Mouse (Mus musculus) hindbrain, embryonic 13.5 days (tissue): ENCODE results near the gene Chst11. TPM values are rescaled to one million over a fixed set of nuclear protein-coding genes. Genes with fewer than 3 reads are reported as not detected.

Source experiments
- ATAC-seq: fragments of 200-750 bp; cut with Nextera tagmentation; 2 replicates; pipeline ENCODE4 v1.8.0; 2017; ENCODE audit warnings: moderate TSS enrichment; ENCODE audit not compliant: low FRiP score
- H3K27ac ChIP-seq: fragments of 300-500 bp; sonication (generic); 2 replicates; pipeline ENCODE4 v1.5.1; 2015; ENCODE audit warnings: inconsistent platforms, mild to moderate bottlenecking, moderate library complexity
- H3K27me3 ChIP-seq: fragments of 300-500 bp; sonication (generic); 2 replicates; pipeline ENCODE4 v1.6.1; 2015; ENCODE audit warnings: mild to moderate bottlenecking, inconsistent platforms
- H3K36me3 ChIP-seq: fragments of 300-500 bp; sonication (generic); 2 replicates; pipeline ENCODE4 v1.6.1; 2015; ENCODE audit warnings: mild to moderate bottlenecking, inconsistent platforms
- H3K4me1 ChIP-seq: fragments of 300-500 bp; sonication (generic); replicated peaks from 2 replicates; pipeline ENCODE4 v1.6.1; 2015; ENCODE audit warnings: inconsistent platforms
- H3K4me2 ChIP-seq: fragments of 300-500 bp; sonication (generic); 2 replicates; pipeline ENCODE4 v1.6.1; 2015; ENCODE audit warnings: inconsistent platforms, mild to moderate bottlenecking, moderate library complexity
- H3K4me3 ChIP-seq: fragments of 300-500 bp; sonication (generic); 2 replicates; pipeline ENCODE4 v1.5.1; 2015; ENCODE audit warnings: mild to moderate bottlenecking, inconsistent platforms
- H3K9ac ChIP-seq: fragments of 300-500 bp; sonication (generic); 2 replicates; pipeline ENCODE4 v1.6.1; 2015; ENCODE audit warnings: mild to moderate bottlenecking, inconsistent platforms
- H3K9me3 ChIP-seq: fragments of 300-500 bp; sonication (generic); 2 replicates; pipeline ENCODE4 v1.6.1; 2016; ENCODE audit warnings: inconsistent platforms
- WGBS: fragments of 180-500 bp; shearing (Covaris S2); methylation state at CpG from one replicate; pipeline ENCODE4 v1.1.7; 2015; 5-methylcytosine and 5-hydroxymethylcytosine counted together
- polyA plus RNA-seq: library from polyadenylated mRNA; unstranded; fragments of >200 nt; fragmentation: Nextera tagmentation; extraction: Ambion mirVana; gene quantifications from 2 replicates; pipeline ENCODE4 v1.2.1, GENCODE M21; 2015

Gene Chst11
- polyA plus RNA-seq, 1 experiment from 2014 or later = 2.7 TPM

DNA sequence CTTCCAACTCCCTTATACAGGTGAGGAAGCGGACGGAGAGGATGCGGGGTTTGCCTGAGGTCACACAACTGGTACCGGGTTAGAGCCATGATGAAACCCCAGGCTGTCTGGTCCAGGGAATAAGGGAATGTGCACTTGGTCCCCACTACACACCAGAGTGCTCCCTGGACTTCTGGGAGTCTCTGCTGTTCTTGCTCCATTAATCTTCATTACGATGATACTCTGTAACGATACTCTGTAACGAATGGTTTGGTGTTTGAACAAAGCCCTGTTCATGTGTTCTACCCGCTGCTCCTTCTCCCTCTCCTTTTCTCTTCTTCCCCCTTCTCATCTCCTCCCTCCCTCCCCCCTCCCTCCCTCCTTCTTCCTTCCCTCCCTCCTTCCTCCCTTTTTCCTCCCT, 104.9 kb downstream of the Chst11 start:
- ATAC-seq = peak; percentile 37; the same call in 1 of the 2 replicates
- Histone ChIP-seq H3K4me2 (no peak overlapping the region), H3K27ac (no peak overlapping the region)

DNA sequence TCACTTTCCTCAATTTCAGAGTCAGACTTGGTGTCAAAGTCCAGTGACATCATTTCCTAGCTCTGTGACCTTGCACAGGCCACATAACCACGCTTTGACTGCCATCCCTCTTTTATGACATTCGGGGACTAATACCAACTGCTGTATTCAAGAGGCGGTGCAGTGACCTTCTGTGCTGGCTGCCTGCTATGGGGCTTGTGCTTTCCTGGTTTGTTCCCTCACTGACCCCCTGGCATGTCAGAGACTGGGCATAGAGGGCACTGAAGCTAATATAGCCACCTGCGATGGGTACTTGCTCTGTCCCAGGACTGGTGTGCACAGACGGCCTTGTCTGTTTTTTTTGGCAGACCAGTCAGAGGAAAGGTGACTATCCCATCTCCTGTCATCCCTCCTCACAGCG, 108.4 kb downstream of the Chst11 start:
- Histone ChIP-seq H3K9ac (0 out of 2 replicates have a peak overlapping the region, but pooled peaks have one; percentile 5), H3K27ac (no peak overlapping the region), H3K4me2 (no peak overlapping the region), H3K9me3 (no peaks in the 10 kb centered on the region), H3K27me3 (no peaks in the 10 kb centered on the region), H3K36me3 (no peaks in the 10 kb centered on the region), H3K4me3 (no peak overlapping the region), H3K4me1 (peaks cover 53% of the 10 kb centered on the region)
- 88% methylated on average over 6 of the region's 6 CpGs for WGBS
- no peak for ATAC-seq

More for the DNA sequence above, 104.9 kb downstream of the Chst11 start:
- Histone ChIP-seq H3K4me1 (peaks cover 42% of the 10 kb centered on the region), H3K27me3 (no peaks in the 10 kb centered on the region), H3K4me3 (no peak overlapping the region), H3K9ac (no peak overlapping the region), H3K36me3 (no peaks in the 10 kb centered on the region), H3K9me3 (no peaks in the 10 kb centered on the region)
- WGBS = 66% methylated on average over 8 of the region's 8 CpGs

GRCm38 (mm10) chr10:83094248-83094647, 109.0 kb downstream of the Chst11 start:
- 0 out of 2 replicates have a peak overlapping the region, but pooled peaks have one; percentile 5 for H3K9ac ChIP-seq
- WGBS = 88% methylated on average over 10 of the region's 10 CpGs
- no peaks in the 10 kb centered on the region for H3K27me3 ChIP-seq
- H3K4me1 ChIP-seq = peaks cover 54% of the 10 kb centered on the region
- no peak overlapping the region for H3K4me2 ChIP-seq
- ATAC-seq = no peak
- no peaks in the 10 kb centered on the region for H3K9me3 ChIP-seq
- H3K4me3 ChIP-seq = no peak overlapping the region
- H3K27ac ChIP-seq = no peak overlapping the region
- H3K36me3 ChIP-seq = no peaks in the 10 kb centered on the region

GRCm38 (mm10) chr10:83094821-83095725, 109.8 kb downstream of the Chst11 start:
- peaks cover 51% of the 10 kb centered on the region for H3K4me1 ChIP-seq
- H3K9ac ChIP-seq = no peak overlapping the region
- ATAC-seq = no peak
- no peak overlapping the region for H3K4me3 ChIP-seq
- H3K27ac ChIP-seq = no peak overlapping the region
- 81% methylated on average over 16 of the region's 16 CpGs for WGBS
- H3K9me3 ChIP-seq = no peaks in the 10 kb centered on the region
- no peak overlapping the region for H3K4me2 ChIP-seq
- no peaks in the 10 kb centered on the region for H3K36me3 ChIP-seq
- no peaks in the 10 kb centered on the region for H3K27me3 ChIP-seq

DNA sequence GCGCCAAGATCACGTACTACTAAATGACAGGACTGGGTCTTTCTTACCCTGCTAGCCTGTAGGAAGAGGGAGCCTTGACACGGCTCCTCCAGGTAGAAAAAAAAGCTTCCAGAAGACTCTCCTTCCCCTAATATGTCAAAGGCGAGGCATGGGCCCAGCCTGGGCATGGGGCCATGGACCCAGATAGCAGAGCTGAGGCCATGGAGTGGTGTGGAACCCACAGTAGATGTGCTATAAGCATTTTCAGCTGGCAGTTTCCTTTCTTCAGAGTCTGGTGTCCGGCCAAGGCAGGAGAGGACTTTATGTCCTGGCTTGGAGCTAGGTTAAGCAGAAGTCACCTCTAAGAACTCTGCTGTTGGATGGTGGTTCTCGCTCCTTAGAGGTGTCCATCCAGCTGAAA, 111.0 kb downstream of the Chst11 start:
- Histone ChIP-seq H3K4me2 (no peak overlapping the region), H3K4me1 (peaks cover 40% of the 10 kb centered on the region), H3K9ac (no peak overlapping the region), H3K9me3 (no peaks in the 10 kb centered on the region), H3K27me3 (no peaks in the 10 kb centered on the region), H3K4me3 (no peak overlapping the region), H3K36me3 (no peaks in the 10 kb centered on the region), H3K27ac (no peak overlapping the region)
- 97% methylated on average over 6 of the region's 6 CpGs for WGBS
- no peak for ATAC-seq

DNA sequence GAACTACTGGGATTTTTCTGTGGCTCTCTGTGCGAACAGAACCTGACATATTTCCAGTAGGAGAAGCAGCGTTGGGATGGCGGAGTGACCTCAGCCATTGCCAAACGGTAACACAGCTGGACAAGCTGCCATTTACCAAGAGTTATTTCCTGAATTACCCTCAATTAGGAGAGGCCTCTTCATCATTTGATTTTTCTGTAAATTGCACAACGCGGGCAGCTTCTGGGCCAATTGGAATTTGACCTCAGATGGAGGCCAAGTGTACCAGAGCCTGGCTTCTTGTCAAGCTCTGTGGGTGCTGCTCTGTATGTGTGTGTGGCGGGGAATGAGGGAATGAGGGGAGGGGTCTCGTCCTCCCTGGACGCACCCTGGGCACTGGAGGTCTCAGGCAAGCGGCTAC, 113.6 kb downstream of the Chst11 start:
- Histone ChIP-seq H3K4me2 (no peak overlapping the region), H3K9me3 (no peaks in the 10 kb centered on the region), H3K36me3 (no peaks in the 10 kb centered on the region), H3K27me3 (no peaks in the 10 kb centered on the region), H3K9ac (no peak overlapping the region; the same call in 1 of the 2 replicates), H3K4me1 (peaks cover 56% of the 10 kb centered on the region), H3K4me3 (no peak overlapping the region), H3K27ac (peak overlapping the region; percentile 68; the same call in 1 of the 2 replicates)
- 73% methylated on average over 10 of the region's 10 CpGs for whole genome bisulfite sequencing
- no peak for ATAC-seq

DNA sequence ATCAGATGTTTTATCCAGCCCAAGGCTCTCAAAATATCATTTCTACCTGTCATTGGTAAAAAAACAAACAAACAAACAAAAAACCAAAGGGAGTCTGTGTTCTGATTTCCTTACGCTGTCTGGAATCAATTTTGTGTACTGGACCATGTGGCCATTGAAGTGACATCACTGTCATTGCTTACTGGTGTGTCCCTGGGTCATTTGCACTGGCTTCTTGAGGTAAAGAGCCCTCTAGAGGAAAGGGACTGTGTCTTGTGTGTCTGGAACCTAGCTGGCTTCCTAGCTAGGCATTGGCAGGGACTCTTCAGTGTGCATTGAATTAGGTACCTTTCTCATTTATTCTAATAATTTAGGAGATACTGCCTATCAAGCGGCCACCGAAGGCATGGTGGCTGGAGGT, 114.4 kb downstream of the Chst11 start:
- Histone ChIP-seq H3K27me3 (no peaks in the 10 kb centered on the region), H3K36me3 (no peaks in the 10 kb centered on the region), H3K9me3 (no peaks in the 10 kb centered on the region), H3K4me3 (no peak overlapping the region), H3K4me1 (peaks cover 63% of the 10 kb centered on the region), H3K9ac (no peak overlapping the region), H3K27ac (no peak overlapping the region), H3K4me2 (no peak overlapping the region)
- ATAC-seq = no peak
- WGBS = 81% methylated on average over 3 of the region's 3 CpGs

- Histone ChIP-seq H3K27me3 (no peaks in the 10 kb centered on the region), H3K27ac (no peak overlapping the region), H3K4me2 (no peak overlapping the region), H3K9me3 (no peaks in the 10 kb centered on the region), H3K4me1 (peaks cover 75% of the 10 kb centered on the region), H3K4me3 (no peak overlapping the region), H3K9ac (no peak overlapping the region), H3K36me3 (no peaks in the 10 kb centered on the region)
- WGBS = 74% methylated on average over 8 of the region's 8 CpGs
- no peak for ATAC-seq
Measured at GRCm38 (mm10) chr10:83100890-83101289, 115.6 kb downstream of the Chst11 start.

GRCm38 (mm10) chr10:83101421-83102207, 116.3 kb downstream of the Chst11 start:
- Histone ChIP-seq H3K9ac (no peak overlapping the region), H3K27ac (peak overlapping the region; percentile 72), H3K4me2 (no peak overlapping the region), H3K9me3 (no peaks in the 10 kb centered on the region), H3K27me3 (no peaks in the 10 kb centered on the region), H3K4me1 (peaks cover 81% of the 10 kb centered on the region), H3K4me3 (no peak overlapping the region), H3K36me3 (no peaks in the 10 kb centered on the region)
- WGBS = 83% methylated on average over 9 of the region's 9 CpGs
- no peak for ATAC-seq

- Histone ChIP-seq H3K36me3 (no peaks in the 10 kb centered on the region), H3K9me3 (no peaks in the 10 kb centered on the region), H3K4me2 (peak overlapping the region; percentile 13), H3K9ac (no peak overlapping the region), H3K27me3 (no peaks in the 10 kb centered on the region), H3K27ac (peak overlapping the region; percentile 72), H3K4me1 (peaks cover 81% of the 10 kb centered on the region), H3K4me3 (no peak overlapping the region)
- 7% methylated on average over 15 of the region's 15 CpGs for WGBS
- 0 out of 2 replicates have a peak, but pooled peaks have one; percentile 36 for ATAC-seq
Measured at GRCm38 (mm10) chr10:83102745-83103144, 117.4 kb downstream of the Chst11 start.

- Histone ChIP-seq H3K9me3 (no peaks in the 10 kb centered on the region), H3K4me1 (peaks cover 79% of the 10 kb centered on the region), H3K4me3 (no peak overlapping the region), H3K9ac (no peak overlapping the region), H3K27me3 (no peaks in the 10 kb centered on the region), H3K27ac (0 out of 2 replicates have a peak overlapping the region, but pooled peaks have one; percentile 12), H3K36me3 (no peaks in the 10 kb centered on the region), H3K4me2 (no peak overlapping the region)
- ATAC-seq = no peak
- WGBS = 74% methylated on average over 8 of the region's 8 CpGs
Measured at GRCm38 (mm10) chr10:83104221-83104620, 118.9 kb downstream of the Chst11 start.

GRCm38 (mm10) chr10:83106152-83106746, 121.0 kb downstream of the Chst11 start:
- Histone ChIP-seq H3K27ac (peak overlapping the region; percentile 71), H3K9me3 (no peaks in the 10 kb centered on the region), H3K4me3 (no peak overlapping the region), H3K9ac (no peak overlapping the region; the same call in 1 of the 2 replicates), H3K36me3 (no peaks in the 10 kb centered on the region), H3K4me1 (peaks cover 73% of the 10 kb centered on the region), H3K4me2 (no peak overlapping the region), H3K27me3 (no peaks in the 10 kb centered on the region)
- peak; percentile 60 for ATAC-seq
- 21% methylated on average over 7 of the region's 7 CpGs for WGBS
